Mouse (Mus musculus) C2C12 (cell line): ENCODE measurements at regions not wholly inside any gene's neighbourhood (a gene's known extent, or its start where the extent isn't known, plus 50 kb on each side); places are given as distances from the start of the nearest gene placed in this dataset.

Experiments used
- CTCF ChIP-seq: IDR thresholded peaks from one replicate; pipeline ENCODE4 v1.5.1; 2011; ENCODE audit not compliant: control insufficient read depth, insufficient read depth, insufficient read length
- MAX ChIP-seq: IDR thresholded peaks from one replicate; pipeline ENCODE4 v1.6.1; 2011; ENCODE audit warnings: mild to moderate bottlenecking, control low read depth
- USF1 ChIP-seq: IDR thresholded peaks from one replicate; pipeline ENCODE4 v1.6.1; 2011; ENCODE audit warnings: low read depth, mild to moderate bottlenecking, control low read depth, moderate library complexity

DNA sequence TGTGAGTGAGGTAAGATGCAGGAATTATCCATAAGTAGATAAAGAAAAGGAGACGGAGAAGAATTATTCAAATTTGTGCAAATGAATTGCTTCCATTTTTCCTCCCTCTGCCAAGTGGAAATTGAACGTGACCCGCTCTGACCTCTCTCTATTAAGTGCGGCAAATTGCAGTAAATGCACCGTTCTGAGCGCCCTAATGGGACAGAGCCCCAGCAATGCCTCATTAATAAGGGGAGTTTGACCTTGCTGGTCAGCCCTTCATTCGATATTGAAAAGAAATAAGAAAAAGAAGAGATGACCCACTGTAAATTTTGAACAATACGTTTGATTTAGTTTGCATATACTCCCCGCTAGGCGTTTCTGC is 137.0 kb downstream of the Gpat3 start:
- TF ChIP-seq CTCF = no peak
- no peak for TF ChIP-seq USF1
- no peak for TF ChIP-seq MAX
